Mouse (Mus musculus): ENCODE measurements around the gene Acmsd.
"Not testable (repeated sequence)": the region's sequence is repeated elsewhere in the genome, so short reads cannot be mapped to it uniquely, and the experiment has no call there.

Acmsd gene

DNA sequence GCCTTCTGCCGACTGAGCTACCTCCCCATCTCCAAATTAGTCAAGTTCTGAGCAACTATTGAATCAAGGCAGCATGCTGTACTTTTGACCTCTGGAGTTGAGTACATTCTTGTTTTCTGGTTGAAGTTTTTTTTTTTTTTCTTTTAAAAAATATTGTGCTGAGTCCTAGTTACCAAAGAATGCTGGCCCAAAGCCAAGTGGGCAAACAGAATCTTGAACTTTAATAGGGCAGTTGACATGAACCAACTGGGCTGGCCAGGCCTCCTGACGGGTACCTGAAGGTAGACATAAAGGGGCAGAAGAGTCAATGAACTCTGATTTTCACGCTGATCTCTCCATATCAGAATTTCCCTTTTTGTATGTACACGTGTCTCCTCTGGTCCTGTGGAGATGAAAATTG lies at the start of gene Acmsd:
Gene Acmsd, plus strand, starts transcription at position 318 of the 400 bp plus-strand sequence.
- DNase-seq (ENCODE audit: low spot score): no peak

DNA sequence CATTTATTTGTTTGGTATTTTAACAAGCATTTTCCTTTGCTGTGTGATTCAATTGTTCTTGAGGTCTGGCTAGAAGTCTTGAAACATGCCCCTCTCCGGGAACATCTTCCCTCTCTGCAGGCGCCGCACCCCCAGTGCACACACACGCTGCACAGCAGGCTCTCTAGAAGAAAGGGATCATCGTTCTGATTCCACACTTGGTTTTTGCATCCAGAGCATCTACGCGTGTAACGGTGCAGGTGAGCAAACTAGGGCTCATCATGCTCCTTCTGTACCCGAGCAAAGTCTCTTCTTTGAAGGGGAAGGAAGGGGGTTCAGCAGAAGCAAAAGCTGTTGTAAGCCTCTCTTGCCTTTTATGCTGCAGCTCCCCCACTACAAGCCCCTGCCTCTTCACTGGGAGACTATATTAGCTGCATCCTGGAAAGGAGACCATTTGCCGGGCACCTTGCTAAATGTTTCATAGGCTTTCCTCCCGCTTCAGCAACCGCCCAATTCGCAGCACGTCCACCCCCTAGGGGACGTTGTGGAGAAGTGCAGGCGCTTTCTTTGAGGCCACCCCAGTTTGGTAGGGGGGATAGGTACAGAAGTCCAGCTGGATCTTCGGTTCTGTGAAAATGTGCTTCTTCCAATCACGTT lies 49.6 kb upstream of the Acmsd start, which contains the start of gene Tmem163:
Gene Tmem163, minus strand, starts transcription at position 51 of the 636 bp plus-strand sequence.
- DNase-seq (ENCODE audit: low spot score): peak; percentile 83

DNA sequence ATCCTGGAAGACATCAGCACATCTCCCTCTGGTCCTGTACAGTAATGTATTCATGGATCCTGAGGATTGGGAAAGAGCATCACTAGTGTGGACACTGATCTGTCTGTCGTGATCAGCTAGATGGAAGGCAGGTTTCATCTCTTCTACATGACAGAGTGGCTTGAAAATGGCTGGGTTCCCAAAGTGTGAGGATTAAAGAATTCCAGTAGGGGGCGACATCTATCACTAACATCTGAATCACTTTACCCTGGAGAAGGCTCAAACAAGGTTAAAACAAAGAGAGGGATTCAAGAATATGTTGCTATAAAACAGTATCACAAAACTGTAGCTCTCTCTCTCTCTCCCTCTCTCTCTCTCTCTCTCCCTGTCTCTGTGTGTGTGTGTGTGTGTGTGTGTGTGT lies 32.7 kb upstream of the Acmsd start:
- peak; percentile 58 for DNase-seq (ENCODE audit: low spot score)

DNA sequence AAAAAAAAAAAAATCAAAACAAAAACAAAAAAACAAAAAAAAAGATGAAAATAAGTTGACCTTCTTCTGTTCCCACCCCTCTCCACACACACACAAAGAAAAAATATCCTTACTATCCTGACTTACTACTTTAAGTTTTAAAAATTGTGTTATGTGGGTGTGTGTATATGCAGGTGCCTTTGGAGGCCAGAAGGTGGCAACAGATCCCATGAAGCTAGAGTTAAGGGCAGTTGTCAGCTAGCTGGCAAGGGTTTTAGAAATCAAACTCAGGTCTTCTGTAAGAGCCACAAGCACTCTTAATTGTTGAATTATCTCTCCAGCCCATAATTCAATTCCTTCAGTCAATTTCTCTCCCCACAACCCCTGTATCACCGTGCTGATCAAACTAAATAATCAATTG lies 27.0 kb upstream of the Acmsd start:
- DNase-seq (ENCODE audit: low spot score): peak; percentile 6

DNA sequence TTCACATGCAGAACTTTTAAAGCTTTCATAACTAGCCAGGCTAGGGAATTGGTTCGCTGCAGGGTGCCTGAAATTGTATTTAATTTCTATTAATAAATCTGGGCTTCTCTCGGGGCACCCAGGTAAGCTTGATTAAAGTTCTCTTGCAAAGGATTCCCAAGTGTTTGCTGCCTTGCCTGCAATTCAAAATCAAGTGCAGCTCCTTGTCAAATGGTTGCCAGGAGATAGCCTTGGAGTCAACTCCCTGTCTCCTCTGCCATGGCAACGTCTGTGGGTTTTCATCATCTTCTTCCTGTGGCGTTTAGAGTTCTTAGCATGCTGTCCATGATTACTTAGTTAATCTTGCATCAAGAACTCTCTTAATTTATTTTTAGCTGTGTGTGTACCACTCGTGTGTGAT lies 22.9 kb upstream of the Acmsd start:
- DNase-seq (ENCODE audit: low spot score): no peak

DNA sequence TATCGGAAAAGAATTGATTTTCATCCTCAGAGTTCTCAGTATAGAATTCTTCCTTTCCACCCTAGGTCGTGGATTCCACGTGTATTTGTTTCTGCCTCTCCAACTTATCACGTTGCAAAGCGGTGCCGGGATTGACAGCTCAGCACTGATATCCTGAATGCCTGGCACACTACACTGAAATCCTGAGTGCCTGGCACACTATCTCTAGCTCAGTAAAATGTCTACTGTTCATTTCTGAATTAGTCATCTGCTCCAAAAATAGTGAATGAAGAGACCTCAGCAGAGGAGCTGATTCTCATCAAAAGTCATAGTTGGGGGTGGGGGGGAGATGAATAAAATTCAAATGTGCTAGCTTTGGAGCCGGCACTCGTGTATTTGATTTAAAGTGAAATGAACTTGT lies 12.8 kb upstream of the Acmsd start:
- DNase-seq (ENCODE audit: low spot score): no peak

DNA sequence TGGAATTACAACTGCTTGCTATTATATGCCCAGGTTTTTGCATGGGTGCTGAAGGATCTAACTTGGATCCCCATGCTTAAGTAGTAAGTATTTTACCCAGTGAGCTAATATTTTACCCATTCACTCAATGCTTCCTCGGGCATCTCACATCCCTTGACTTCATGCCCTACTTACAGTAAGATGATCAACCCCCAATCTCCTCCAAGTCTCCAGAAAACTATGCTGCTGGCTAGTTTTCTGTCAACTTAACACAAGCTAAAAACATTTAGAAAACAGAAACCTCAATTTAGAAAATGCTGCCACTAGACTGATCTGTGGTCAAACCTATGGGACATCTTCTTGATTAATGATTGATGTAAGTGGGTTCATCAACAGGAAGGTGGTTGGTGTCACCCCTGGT lies 10.9 kb upstream of the Acmsd start:
- no peak for DNase-seq (ENCODE audit: low spot score)

DNA sequence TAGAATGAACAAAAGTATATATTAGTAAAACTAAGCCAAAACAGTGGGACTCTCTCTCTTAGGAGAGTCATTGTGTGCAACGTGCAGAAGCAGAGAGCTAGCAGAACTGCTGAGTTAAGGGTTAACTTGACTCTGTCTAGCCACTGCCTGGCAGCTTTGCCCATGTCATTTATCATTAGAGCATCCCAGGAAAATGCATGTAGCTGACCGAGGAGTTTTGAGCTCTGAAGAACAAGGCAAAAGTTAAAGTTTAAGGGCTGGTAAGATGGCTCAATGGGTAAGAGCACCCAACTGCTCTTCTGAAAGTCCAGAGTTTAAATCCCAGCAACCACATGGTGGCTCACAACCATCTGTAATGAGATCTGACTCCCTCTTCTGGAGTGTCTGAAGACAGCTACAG lies 5.6 kb upstream of the Acmsd start:
- DNase-seq (ENCODE audit: low spot score): no peak

DNA sequence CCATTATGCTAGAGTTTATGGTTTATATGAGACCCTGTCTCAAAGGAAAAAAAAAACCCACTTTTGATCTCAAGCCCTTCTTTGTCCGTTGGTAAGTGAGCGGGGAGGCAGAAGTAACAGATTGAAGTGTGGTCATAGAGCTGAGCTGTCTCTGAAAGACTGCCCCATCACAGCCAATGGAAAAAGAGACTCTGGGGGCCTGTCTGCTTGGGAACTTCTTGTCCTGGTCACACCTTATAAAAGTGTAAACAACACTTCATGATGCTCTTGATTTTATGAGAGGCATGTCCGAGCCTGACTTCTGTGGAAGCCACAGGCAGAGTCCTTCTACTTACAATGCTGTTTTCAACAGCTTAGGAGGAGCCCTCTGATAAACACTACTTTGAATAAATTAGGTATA lies 1.9 kb downstream of the Acmsd start:
- DNase-seq (ENCODE audit: low spot score): no peak

DNA sequence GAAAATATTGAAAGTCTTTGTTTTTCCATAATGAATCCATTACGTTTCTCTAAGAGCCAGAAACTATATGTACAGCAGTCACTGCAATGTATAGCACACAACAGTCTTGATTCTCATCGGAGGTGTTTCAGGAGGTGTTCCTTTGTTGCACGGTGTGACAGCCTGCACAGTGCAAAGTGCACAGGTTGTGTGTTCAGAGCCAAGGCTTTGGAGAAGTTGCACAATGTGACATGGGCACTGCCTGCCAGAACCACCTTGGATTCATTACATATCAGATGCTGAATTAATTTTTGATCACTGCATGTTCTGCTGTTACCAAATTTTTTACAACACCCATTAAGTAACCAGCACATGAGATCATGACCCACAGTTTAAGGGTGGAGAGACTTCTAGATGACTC lies 3.2 kb downstream of the Acmsd start:
- DNase-seq (ENCODE audit: low spot score): no peak

DNA sequence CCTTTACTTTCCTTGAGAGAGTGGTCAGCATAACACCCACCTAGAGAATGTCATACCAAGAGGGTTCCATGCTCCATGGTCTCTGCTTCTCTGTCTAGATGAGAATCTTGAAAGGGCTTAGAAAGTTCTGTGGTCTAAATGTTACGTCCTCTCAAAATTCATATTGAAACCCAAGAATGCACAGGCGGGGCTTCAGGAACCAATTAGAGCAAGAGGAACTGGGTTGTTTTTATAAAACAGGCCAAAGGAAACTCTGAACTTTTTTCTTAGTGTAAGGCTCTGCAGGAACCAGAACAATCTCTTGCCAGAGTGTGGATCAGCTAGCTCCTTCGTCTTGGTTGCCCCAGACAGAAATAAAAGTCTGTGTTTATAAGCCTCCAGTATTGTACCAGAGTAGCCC lies 3.6 kb downstream of the Acmsd start:
- DNase-seq (ENCODE audit: low spot score): no peak

DNA sequence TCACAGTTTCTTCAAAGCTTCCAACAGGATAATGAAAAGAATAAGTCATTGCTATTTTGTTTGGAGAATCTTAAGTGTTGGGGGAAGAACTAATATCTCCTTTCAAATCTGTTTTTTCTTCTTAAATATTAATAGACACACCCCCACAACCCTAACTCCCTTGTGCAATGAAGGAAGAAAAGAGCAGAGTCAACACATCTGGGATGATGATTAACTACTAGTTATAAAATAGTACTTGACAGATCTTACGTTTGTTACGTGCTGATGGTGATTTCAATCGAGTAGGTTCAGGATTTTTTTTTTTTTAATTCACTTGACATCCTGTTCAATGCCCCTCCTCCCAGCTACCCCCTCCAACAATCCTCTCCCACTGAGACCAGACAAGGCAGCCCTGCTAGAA lies 6.1 kb downstream of the Acmsd start:
- DNase-seq (ENCODE audit: low spot score): no peak

DNA sequence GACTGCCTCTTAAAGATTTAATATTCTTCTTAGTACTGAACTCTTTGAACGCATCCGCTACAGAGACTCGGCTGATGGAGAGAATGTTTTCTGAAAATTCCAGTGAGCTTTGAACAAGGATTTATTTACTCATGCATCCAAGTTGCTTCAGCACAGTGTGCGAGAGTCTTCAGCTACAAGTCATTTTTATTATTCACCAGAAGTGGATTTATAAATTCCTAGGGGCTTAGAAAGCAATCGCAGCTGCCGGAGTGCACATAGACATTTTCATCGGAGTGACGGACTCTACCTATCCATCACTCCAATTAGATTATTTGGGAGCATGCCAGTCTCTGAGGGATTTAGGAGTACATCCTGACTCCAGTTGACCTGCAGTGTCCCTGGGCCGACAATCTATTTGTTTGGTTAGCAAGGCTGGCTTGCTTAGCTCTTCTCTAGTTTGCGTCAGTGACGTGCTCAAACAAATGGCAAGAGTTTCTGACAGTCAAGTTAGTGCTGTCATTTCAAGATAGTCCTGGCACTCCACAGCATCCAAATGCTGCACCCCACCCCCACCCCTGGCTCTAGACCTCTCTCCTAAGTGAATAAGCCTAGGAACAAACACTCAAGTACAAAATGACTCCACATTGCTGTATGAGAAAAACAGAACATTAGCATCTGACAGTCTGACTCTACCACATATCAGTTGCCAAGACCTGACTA lies 21.3 kb downstream of the Acmsd start:
- DNase-seq (ENCODE audit: low spot score): no peak

DNA sequence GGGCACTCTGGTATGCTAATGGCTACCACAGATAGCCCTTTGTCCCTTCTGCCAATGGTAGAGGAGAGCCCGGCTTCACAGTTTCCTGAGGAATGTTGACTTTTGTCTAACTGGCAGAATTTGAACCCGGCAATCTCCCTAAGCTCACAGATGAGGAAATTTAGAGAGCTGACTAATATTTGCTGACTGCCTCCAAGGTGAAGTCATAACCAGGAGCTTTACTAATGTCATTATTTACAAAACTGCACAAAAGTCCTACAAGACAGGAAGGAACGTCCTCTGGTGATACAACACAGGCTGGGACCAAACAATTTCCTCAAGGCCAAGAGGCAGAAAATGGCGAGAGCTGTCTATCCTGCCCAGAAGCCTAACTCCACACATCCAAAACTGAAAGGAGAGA lies 26.6 kb downstream of the Acmsd start:
- no peak for DNase-seq (ENCODE audit: low spot score)

DNA sequence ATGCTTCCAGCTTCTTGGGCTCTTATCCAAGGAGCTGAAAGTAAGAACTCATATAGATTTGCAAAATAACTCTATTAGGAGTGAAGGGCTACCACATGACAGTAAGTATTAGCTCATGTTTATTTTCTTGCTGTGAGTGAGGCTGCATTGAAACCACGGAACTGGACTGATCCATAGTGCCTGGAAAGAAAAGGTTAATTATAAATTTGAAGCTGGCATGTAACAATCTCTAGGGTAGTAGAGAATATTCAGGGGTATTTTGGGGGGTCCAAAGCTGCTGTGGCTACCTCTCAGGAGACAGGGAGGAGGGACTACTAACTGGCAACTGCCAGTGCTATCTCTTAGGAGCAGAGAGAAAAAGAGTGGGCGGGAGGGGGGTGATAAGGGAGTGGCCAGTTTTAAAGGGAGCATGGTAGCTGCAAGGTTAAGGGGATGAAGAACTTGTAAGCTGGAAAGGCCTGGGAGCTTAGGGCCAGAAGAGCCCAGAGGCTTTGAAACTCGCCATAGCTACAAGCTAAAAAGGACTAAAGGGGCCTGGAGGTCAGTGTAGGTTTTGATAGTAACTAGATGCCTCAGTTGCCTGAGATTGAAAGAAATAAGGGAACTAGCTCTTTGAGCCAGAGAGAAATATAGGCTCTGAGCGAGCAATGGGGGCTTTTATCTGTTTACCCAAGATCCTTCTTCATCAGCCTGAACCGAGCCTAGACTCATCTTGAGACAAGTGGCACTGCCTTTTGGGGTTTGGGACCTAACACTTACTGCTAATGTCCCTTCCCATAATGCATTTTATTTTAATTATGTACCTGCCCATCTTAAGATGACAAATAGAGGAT lies 27.3 kb downstream of the Acmsd start:
- peak; percentile 9 for DNase-seq (ENCODE audit: low spot score)

DNA sequence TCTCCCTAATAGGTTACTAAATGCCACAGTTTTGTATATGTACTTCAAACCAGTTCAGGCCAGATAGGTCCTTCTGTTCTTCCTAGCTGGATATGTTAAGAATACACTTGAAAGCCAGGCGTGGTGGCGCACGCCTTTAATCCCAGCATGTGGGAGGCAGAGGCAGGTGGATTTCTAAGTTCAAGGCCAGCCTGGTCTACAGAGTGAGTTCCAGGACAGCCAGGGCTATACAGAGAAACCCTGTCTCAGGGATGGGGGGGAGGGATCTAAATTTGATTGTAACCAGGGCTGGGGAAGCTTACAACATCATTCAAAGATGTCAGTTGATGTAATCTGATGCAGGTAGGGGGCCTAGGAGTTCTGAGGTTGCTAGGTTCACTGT lies 27.9 kb downstream of the Acmsd start:
- DNase-seq (ENCODE audit: low spot score): not testable (repeated sequence)

DNA sequence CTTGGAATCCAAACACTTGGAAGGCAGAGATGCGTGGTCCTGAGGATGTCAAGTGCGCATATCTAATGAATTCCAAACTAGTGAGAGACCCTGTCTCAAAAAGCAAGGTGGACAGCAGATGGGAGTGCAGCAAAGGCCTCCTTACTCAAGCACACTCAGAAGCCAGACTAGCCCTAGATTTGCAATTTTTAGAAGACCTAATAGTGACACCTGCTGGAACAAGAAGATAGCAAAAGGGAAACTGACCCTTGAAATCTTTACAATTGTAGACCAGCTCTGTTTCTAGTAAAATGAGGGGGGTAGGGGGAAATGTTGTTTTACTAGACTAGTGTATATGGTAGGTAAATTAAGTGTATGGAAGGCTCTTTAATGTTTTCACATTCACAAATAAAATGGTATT lies 36.3 kb downstream of the Acmsd start:
- DNase-seq (ENCODE audit: low spot score): peak; percentile 54

DNA sequence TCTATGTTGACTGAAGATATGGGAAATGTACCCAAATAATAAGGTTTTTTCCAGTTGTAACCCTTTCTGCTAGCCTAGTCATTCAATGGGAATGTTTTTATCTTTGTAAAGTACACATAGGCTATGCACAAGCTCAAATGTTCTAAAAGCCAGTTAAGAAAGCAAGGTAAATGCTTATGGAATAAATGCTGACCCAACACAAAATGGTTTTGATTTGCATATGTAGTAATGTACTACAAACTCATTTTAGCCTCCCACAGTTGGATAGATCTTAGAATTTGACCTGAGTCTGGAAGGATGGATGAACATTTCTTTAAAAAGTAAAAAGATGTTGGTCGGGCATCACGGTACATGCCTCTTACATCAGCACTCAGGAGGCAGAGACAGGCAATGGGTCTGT lies 37.5 kb downstream of the Acmsd start:
- no peak for DNase-seq (ENCODE audit: low spot score)

DNA sequence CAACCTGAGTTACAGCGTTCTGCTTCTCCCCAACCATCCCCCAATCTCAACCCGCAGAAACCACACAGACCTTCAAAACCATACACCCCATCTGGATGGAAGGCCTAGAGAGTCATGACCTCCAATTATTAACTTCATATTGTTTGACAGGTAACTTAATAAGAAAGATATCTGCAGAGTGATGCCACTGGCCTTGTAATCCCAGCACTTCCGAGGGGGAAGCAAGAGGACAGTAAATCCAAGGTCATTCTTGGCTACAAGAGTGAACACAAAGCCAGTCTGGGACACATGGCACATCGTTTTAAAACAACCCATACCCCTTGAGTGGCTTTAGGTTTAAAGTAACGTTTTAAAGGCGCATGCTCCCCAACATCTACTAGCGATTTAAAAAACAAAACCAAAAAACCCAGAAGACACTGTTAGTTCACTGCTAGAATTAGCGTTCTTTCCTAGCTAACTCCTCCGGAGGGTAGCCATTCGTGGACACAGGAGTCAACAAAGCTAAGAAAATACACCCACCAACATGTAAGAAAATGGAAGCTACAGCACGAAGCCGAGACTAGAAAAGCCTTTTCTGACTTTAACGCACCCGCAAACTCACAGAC lies 44.1 kb downstream of the Acmsd start:
- DNase-seq (ENCODE audit: low spot score): no peak

DNA sequence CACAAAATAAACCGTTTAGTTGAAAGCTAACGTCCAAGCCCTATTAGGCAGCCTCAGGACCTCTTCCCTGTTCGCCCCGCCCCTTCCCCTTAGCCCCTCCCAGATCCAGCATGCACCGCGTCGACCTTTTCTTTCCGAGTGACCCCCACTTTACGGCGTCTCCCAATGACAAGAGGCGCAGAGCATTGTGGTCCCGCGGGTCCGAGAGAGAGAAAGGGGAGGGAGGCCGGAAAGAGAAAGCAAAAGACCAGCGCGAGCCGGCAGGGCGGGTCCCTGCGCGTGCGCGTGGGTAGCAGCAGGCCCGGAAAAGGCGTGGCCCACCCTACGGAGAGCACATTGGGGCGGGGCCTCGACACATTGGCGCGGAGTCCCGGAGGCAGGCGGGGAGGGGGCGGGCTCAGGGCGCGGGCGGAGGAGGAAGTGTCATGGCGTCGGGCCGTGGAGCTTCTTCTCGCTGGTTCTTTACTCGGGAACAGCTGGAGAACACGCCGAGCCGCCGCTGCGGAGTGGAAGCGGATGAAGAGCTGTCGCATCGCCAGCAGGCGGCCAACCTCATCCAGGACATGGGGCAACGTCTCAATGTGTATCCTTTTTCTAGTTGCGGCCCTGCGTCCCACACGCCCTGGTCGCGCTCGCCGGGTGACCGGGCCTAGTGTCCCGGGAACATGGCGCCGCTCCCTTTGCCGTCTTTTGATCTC lies 44.7 kb downstream of the Acmsd start, which contains the start of gene Ccnt2:
Gene Ccnt2, plus strand, starts transcription at position 362 of the 698 bp plus-strand sequence.
- DNase-seq (ENCODE audit: low spot score): peak; percentile 100

DNA sequence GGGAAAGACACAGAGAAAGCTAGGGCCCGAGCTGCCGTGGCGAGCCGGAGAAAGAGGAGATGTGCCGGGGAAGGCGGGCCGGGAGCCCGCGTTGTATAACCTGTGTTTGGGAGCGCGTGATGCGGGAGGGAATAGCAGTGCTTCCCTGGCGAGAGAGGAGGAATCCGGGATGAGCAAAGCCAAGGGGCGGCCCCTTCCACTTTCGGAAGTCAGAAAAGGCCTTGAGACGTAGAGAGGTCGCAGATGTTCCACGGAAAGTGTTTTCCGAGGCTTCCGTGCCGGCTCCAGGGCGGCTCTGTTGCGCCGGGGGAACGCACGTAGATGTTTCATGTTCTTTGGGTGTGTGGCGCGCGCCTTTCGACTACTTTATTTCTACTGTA lies 45.3 kb downstream of the Acmsd start:
- peak; percentile 50 for DNase-seq (ENCODE audit: low spot score)

DNA sequence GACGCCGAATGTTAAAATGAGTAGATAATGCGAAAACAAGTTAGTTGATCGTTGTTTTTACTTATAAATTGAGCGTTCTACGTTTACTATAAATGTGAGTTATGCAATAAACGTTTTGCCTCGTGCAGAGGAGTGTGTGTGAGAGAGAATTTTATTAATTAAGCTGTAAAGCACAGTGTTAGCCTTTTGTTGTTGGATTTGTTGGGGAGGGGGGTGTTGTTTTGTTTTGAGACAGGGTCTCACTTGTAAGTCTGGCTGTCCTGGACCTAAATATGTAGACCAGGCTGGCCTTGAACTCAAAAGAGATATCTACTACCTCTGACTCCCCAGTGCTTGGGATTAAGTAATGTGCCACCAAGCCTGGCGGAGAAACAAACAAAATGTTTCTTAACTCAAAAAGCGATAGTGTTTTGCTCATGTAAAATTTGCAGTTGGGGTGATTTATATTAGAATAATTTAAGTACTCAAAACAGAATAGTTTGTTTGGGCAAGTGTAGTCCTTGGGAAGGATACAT lies 46.0 kb downstream of the Acmsd start:
- DNase-seq (ENCODE audit: low spot score): peak; percentile 18
